Comparison of ENCODE assay signal across 27 mouse cellular contexts in genomic region chr1:75492579-75493170, GRCm38 (mm10). TPM values are rescaled to one million over a fixed set of nuclear protein-coding genes. Genes with fewer than 3 reads are reported as not detected.
DNase-seq lines count a peak whose midpoint lies in the region; ATAC-seq and TF ChIP-seq lines count a peak whose summit lies in the region.
"Had no signal": no experiment of that assay in that cellular context is flagged by ENCODE, and none has a peak within 500 bp of the region (broad histone marks: within the 10 kb centered on the region; RNA-seq: fewer than 3 reads in every experiment).

No protein-coding gene starts in this region.

- TF ChIP-seq POLR2A in ES-Bruce4 (IDR thresholded peaks at IDR 0.05; ENCODE audit: insufficient read depth, low read length) = no peak

- no peak for TF ChIP-seq EP300 in ES-Bruce4 (IDR thresholded peaks at IDR 0.05; ENCODE audit: insufficient read depth, low read depth, low read length)

- H3K9me3 ChIP-seq in hindbrain, embryonic 13.5 days = no peaks in the 10 kb centered on the region
- H3K9me3 ChIP-seq in hindbrain, embryonic 14.5 days (ENCODE audit: control insufficient read depth, low read length) = no peaks in the 10 kb centered on the region
- H3K9me3 ChIP-seq in ES-Bruce4 (replicated peaks; ENCODE audit: control insufficient read depth, insufficient read depth, low read length, poor library complexity, severe bottlenecking) = no peaks in the 10 kb centered on the region
- H3K9me3 ChIP-seq: embryonic facial prominence, embryonic 10.5 days; embryonic facial prominence, embryonic 13.5 days; forebrain, embryonic 12.5 days; forebrain, embryonic 15.5 days; heart, embryonic 10.5 days; heart, embryonic 13.5 days; hindbrain, embryonic 12.5 days had no signal

- peaks cover 34% of the 10 kb centered on the region for H3K36me3 ChIP-seq in hindbrain, embryonic 13.5 days
- H3K36me3 ChIP-seq in hindbrain, embryonic 14.5 days (replicated peaks; ENCODE audit: control insufficient read depth, insufficient read depth) = peaks cover 31% of the 10 kb centered on the region
- no peaks in the 10 kb centered on the region for H3K36me3 ChIP-seq in ES-Bruce4 (ENCODE audit: control insufficient read depth, insufficient read depth, low read length, poor library complexity, severe bottlenecking)
- H3K36me3 ChIP-seq: forebrain, embryonic 15.5 days had no signal

- H3K27me3 ChIP-seq in hindbrain, embryonic 13.5 days = peaks cover 59% of the 10 kb centered on the region
- H3K27me3 ChIP-seq in hindbrain, embryonic 14.5 days (ENCODE audit: control insufficient read depth, insufficient read depth, low read length) = peaks cover 26% of the 10 kb centered on the region
- no peaks in the 10 kb centered on the region for H3K27me3 ChIP-seq in ES-Bruce4 (ENCODE audit: control insufficient read depth, insufficient read depth, low read length, poor library complexity, severe bottlenecking)

- no peak overlapping the region for H3K4me3 ChIP-seq in hindbrain, embryonic 13.5 days
- H3K4me3 ChIP-seq in hindbrain, embryonic 14.5 days (replicated peaks; ENCODE audit: low read length) = no peak overlapping the region
- peak overlapping the region; percentile 26; the same call in 1 of the 2 replicates for H3K4me3 ChIP-seq in ES-Bruce4 (ENCODE audit: low read depth, low read length)
- H3K4me3 ChIP-seq: embryonic facial prominence, embryonic 10.5 days; embryonic facial prominence, embryonic 13.5 days; erythroblast, embryonic 14.5 days; forebrain, embryonic 12.5 days; forebrain, embryonic 15.5 days; heart, adult 2 months; heart, embryonic 10.5 days; heart, embryonic 13.5 days; hindbrain, embryonic 12.5 days had no signal

- peak overlapping the region; percentile 46 for H3K9ac ChIP-seq in hindbrain, embryonic 13.5 days
- H3K9ac ChIP-seq in hindbrain, embryonic 14.5 days = no peak overlapping the region
- H3K9ac ChIP-seq in ES-Bruce4 (ENCODE audit: low read depth, poor library complexity, severe bottlenecking) = peak overlapping the region; percentile 0; the same call in 1 of the 2 replicates
- H3K9ac ChIP-seq: embryonic facial prominence, embryonic 13.5 days; forebrain, embryonic 12.5 days; forebrain, embryonic 15.5 days; heart, embryonic 13.5 days; hindbrain, embryonic 12.5 days had no signal

- no peak for TF ChIP-seq CTCF in ES-Bruce4 (IDR thresholded peaks at IDR 0.05; ENCODE audit: low read depth, low read length)

- no peak overlapping the region for H3K27ac ChIP-seq in hindbrain, embryonic 13.5 days
- H3K27ac ChIP-seq in hindbrain, embryonic 14.5 days = no peak overlapping the region
- H3K27ac ChIP-seq in ES-Bruce4 (ENCODE audit: insufficient read depth, low read length) = no peak overlapping the region
- H3K27ac ChIP-seq: embryonic facial prominence, embryonic 10.5 days; embryonic facial prominence, embryonic 13.5 days; forebrain, embryonic 12.5 days; forebrain, embryonic 15.5 days; heart, adult 2 months; heart, embryonic 10.5 days; heart, embryonic 13.5 days; hindbrain, embryonic 12.5 days; hindbrain, postnatal 0 days had no signal

- H3K4me2 ChIP-seq in hindbrain, embryonic 13.5 days = no peak overlapping the region
- H3K4me2 ChIP-seq in hindbrain, embryonic 14.5 days (replicated peaks) = no peak overlapping the region
- H3K4me2 ChIP-seq: embryonic facial prominence, embryonic 13.5 days; forebrain, embryonic 12.5 days; forebrain, embryonic 15.5 days; heart, embryonic 13.5 days; hindbrain, embryonic 12.5 days had no signal

- 40% methylated on average over 24 of the region's 24 CpGs for WGBS in hindbrain, embryonic 13.5 days
- 35% methylated on average over 24 of the region's 24 CpGs for WGBS in hindbrain, embryonic 14.5 days

- peaks cover 7% of the 10 kb centered on the region for H3K4me1 ChIP-seq in hindbrain, embryonic 13.5 days (replicated peaks)
- H3K4me1 ChIP-seq in hindbrain, embryonic 14.5 days (replicated peaks; ENCODE audit: control insufficient read depth, insufficient read depth, low read length) = peaks cover 7% of the 10 kb centered on the region
- no peaks in the 10 kb centered on the region for H3K4me1 ChIP-seq in ES-Bruce4 (ENCODE audit: control insufficient read depth, insufficient read depth, low read length)

- no peak for ATAC-seq in hindbrain, embryonic 13.5 days (ENCODE audit: low FRiP score)
- ATAC-seq in hindbrain, embryonic 14.5 days (ENCODE audit: low FRiP score) = no peak
- ATAC-seq: activated CD4-positive, CD25-positive, alpha-beta regulatory T cell, adult 4 months; CD4-positive, CD25-positive, alpha-beta regulatory T cell, adult 4 months; forebrain, embryonic 15.5 days; hindbrain, postnatal 0 days; inflammation-experienced regulatory T-cells, adult 6 months; intestine, embryonic 16.5 days had no signal

- no peak for DNase-seq in hindbrain, embryonic 14.5 days (ENCODE audit: low spot score)
- peak; percentile 71 for DNase-seq in R1 (ENCODE audit: low read depth, low spot score)
- no peak for DNase-seq in spleen, adult 12 weeks (ENCODE audit: low spot score)
- DNase-seq in adrenal gland, adult (ENCODE audit: inconsistent age in 2 of 2, low spot score in 1 of 2) = no peak
- DNase-seq: adrenal gland, postnatal 10 days; adrenal gland, postnatal 36 days; cerebellum, postnatal 10 days; cerebellum, postnatal 36 days; embryo, embryonic 11 days; gastrocnemius, postnatal 25 days; heart, adult 2 months; heart, postnatal 14 days had no signal

RNA-seq across cellular contexts. Expression of gene Tmem198, which starts 13.3 kb away (rescaled TPM):
- 43.7 and 45.0 TPM in 2 replicates for polyA plus RNA-seq in hindbrain, embryonic 13.5 days (2015; fragmentation: Nextera tagmentation; extraction: Ambion mirVana)
- 37.5 and 40.3 TPM in 2 replicates for polyA plus RNA-seq in hindbrain, embryonic 14.5 days (2014; fragmentation: Nextera tagmentation; extraction: Ambion mirVana)
- 0.27 and 0.53 TPM in 2 replicates for polyA plus RNA-seq in ES-Bruce4 (2011; ENCODE audit: insufficient read depth, insufficient read length, low read depth, missing spikeins)
- polyA plus RNA-seq: CD4-positive, CD25-positive, alpha-beta regulatory T cell, adult 4 months had no signal

RNA-seq across cellular contexts. Expression of gene Chpf, which starts 13.6 kb away (rescaled TPM):
- polyA plus RNA-seq in hindbrain, embryonic 13.5 days (2015; fragmentation: Nextera tagmentation; extraction: Ambion mirVana) = 32.4 and 33.8 TPM in 2 replicates
- polyA plus RNA-seq in hindbrain, embryonic 14.5 days (2014; fragmentation: Nextera tagmentation; extraction: Ambion mirVana) = 49.2 and 55.0 TPM in 2 replicates
- 13.3 and 15.1 TPM in 2 replicates for polyA plus RNA-seq in ES-Bruce4 (2011; ENCODE audit: insufficient read depth, insufficient read length, low read depth, missing spikeins)

RNA-seq across cellular contexts. Expression of gene Obsl1, which starts 13.6 kb away (rescaled TPM):
- polyA plus RNA-seq in hindbrain, embryonic 13.5 days (2015; fragmentation: Nextera tagmentation; extraction: Ambion mirVana) = 21.0 and 22.8 TPM in 2 replicates
- polyA plus RNA-seq in hindbrain, embryonic 14.5 days (2014; fragmentation: Nextera tagmentation; extraction: Ambion mirVana) = 22.6 and 25.9 TPM in 2 replicates
- polyA plus RNA-seq in ES-Bruce4 (2011; ENCODE audit: insufficient read depth, insufficient read length, low read depth, missing spikeins) = 32.6 and 32.9 TPM in 2 replicates
- polyA plus RNA-seq: activated CD4-positive, CD25-positive, alpha-beta regulatory T cell, adult 4 months; CD4-positive, CD25-positive, alpha-beta regulatory T cell, adult 4 months; inflammation-experienced regulatory T-cells, adult 6 months had no signal

RNA-seq across cellular contexts. Expression of gene Inha, which starts 14.2 kb away (rescaled TPM):
- 11.5 and 11.7 TPM in 2 replicates for polyA plus RNA-seq in hindbrain, embryonic 13.5 days (2015; fragmentation: Nextera tagmentation; extraction: Ambion mirVana)
- 9.7 and 9.9 TPM in 2 replicates for polyA plus RNA-seq in hindbrain, embryonic 14.5 days (2014; fragmentation: Nextera tagmentation; extraction: Ambion mirVana)
- polyA plus RNA-seq in ES-Bruce4 (2011; ENCODE audit: insufficient read depth, insufficient read length, low read depth, missing spikeins) = 1.9 and 2.4 TPM in 2 replicates
- polyA plus RNA-seq: activated CD4-positive, CD25-positive, alpha-beta regulatory T cell, adult 4 months; CD4-positive, CD25-positive, alpha-beta regulatory T cell, adult 4 months; erythroblast, embryonic 14.5 days; inflammation-experienced regulatory T-cells, adult 6 months had no signal

RNA-seq across cellular contexts. Expression of gene Stk11ip, which starts 28.7 kb away (rescaled TPM):
- 18.6 and 20.7 TPM in 2 replicates for polyA plus RNA-seq in hindbrain, embryonic 13.5 days (2015; fragmentation: Nextera tagmentation; extraction: Ambion mirVana)
- polyA plus RNA-seq in hindbrain, embryonic 14.5 days (2014; fragmentation: Nextera tagmentation; extraction: Ambion mirVana) = 14.0 and 17.9 TPM in 2 replicates
- 18.8 and 22.7 TPM in 2 replicates for polyA plus RNA-seq in ES-Bruce4 (2011; ENCODE audit: insufficient read depth, insufficient read length, low read depth, missing spikeins)

Comparison
In these comparisons a context has a peak if more than half of its experiments do, and no peak if none do; other contexts are left out.
1. RNA of gene Tmem198, which starts 13.3 kb away (polyA plus RNA-seq): 43.7 to 45.0 TPM in hindbrain, embryonic 13.5 days and 37.5 to 40.3 TPM in hindbrain, embryonic 14.5 days; 0.27 to 0.53 TPM in ES-Bruce4; every median in the first group is over 10 times any median in the second.